Mouse (Mus musculus) embryonic fibroblast, embryonic 13.5 days (primary cell): ENCODE measurements around the gene Pcgf5. TPM values are rescaled to one million over a fixed set of nuclear protein-coding genes. Genes with fewer than 3 reads are reported as not detected.

ENCODE experiments used
- H3K27ac ChIP-seq: 2 replicates; pipeline ENCODE4 v1.5.1; 2012; ENCODE audit warnings: low read length, control low read depth, inconsistent platforms; ENCODE audit not compliant: insufficient read depth
- H3K4me1 ChIP-seq: 2 replicates; pipeline ENCODE4 v1.6.1; 2011; ENCODE audit warnings: low read length; ENCODE audit not compliant: control insufficient read depth, insufficient read depth
- H3K4me3 ChIP-seq: 2 replicates; pipeline ENCODE4 v1.5.1; 2011; ENCODE audit warnings: mild to moderate bottlenecking, control low read depth, low read length; ENCODE audit not compliant: insufficient read depth
- CTCF ChIP-seq: IDR thresholded peaks from 2 replicates; pipeline ENCODE4 v1.5.1; 2011; ENCODE audit warnings: mild to moderate bottlenecking, control low read depth, low read length, moderate library complexity, borderline replicate concordance; ENCODE audit not compliant: insufficient read depth
- POLR2A ChIP-seq: IDR thresholded peaks from 2 replicates; pipeline ENCODE4 v1.6.1; 2011; ENCODE audit warnings: low read depth, mild to moderate bottlenecking, control low read depth, low read length, moderate library complexity
- polyA plus RNA-seq: library from polyadenylated mRNA; stranded (reverse); fragments of >200 nt; gene quantifications from 2 replicates; pipeline ENCODE4 v1.2.4, GENCODE M21; 2011; ENCODE audit warnings: low read depth; ENCODE audit not compliant: missing spikeins, insufficient read length

Pcgf5 gene
- polyA plus RNA-seq, 1 experiment, result 12.4 TPM

DNA sequence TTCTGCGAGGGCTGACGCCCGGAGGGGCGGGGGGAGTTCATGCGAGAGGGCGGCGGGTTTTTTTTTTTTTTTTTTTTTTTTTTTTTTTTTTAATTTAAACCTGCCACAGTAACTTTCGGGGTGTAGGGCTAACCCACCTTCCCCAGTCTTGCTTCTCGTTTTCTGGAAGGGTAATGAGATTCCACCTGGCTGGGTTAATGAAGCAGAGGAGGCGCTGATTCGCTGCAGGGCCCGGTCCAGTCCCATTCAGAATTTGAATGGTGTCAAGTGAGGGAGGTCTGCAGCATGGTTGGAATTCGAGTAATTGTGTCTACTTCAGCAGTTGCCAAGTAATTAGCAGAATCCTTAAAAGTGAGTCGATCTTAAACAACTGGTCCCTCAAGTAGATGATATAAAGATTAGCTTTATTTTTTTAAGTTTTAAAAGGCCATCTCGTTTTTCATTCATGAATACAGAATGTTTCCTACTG lies 1.4 kb downstream of the Pcgf5 start:
- H3K4me1 ChIP-seq, result no peaks in the 10 kb centered on the region; the same call in 1 of the 2 replicates
- H3K27ac ChIP-seq, result no peak overlapping the region
- TF ChIP-seq CTCF (no peak), POLR2A (no peak)
- H3K4me3 ChIP-seq, result peak overlapping the region; percentile 73

DNA sequence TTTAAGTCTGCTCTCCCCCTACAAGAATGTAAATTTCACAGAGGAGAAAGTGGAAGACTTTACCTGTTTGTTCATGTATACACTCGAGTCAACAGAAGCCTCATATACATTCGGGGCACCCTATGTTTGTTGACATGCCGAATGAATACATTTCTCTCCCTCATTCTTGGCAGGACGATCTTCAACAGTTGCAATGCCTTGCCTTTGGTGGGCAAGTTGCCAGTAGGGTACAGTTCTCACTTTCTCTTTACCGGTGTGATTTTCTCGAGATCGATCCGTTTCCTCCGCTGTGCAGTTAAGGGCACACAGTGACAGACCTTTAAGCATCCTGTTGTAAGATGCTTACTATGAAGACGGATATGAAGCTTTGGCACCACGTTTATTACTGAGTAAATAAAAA lies 2.1 kb downstream of the Pcgf5 start:
- no peak for TF ChIP-seq POLR2A
- TF ChIP-seq CTCF, result no peak
- H3K4me3 ChIP-seq, result no peak overlapping the region
- H3K4me1 ChIP-seq, result no peaks in the 10 kb centered on the region; the same call in 1 of the 2 replicates
- no peak overlapping the region for H3K27ac ChIP-seq

DNA sequence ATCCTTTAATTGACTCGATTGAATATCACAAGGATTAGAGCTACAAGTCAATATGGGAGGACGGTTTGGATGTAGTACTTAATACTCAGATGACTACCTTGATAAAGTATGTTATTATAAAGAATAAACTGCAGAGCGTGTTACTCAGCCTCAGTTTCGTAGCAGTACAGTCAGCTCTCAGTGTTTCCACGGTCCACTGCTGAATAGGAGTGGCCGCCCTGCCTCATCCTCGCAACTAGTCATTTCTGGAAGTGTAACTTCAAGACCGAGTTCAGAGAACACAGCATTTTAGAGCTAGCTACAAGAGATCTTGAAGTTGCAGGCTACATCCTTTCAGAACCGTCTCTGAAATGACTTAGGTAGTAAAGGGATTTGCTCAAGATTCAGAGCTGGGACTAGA lies 2.8 kb downstream of the Pcgf5 start:
- Histone ChIP-seq H3K27ac (no peak overlapping the region), H3K4me1 (no peaks in the 10 kb centered on the region; the same call in 1 of the 2 replicates), H3K4me3 (no peak overlapping the region)
- no peak for TF ChIP-seq CTCF
- no peak for TF ChIP-seq POLR2A

DNA sequence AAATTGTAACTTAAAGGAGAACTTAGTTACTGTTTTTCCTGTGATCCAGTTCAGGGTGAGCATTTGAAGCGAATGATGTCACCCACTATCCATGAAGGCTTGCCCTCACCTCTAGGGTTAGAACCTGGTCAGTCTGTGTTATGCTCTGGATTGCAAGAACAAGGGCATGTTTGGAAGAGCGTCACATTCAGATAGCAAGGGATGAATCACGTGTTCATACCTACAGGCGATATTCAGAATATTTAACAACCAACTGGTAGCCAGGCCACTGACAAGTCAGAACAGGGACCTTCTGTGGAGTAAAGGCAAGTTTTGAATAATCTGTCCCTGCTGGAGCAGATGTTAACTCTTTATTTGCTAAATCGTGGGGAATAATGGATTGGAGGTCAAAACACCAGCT lies 14.4 kb downstream of the Pcgf5 start:
- Histone ChIP-seq H3K4me3 (no peak overlapping the region), H3K27ac (no peak overlapping the region), H3K4me1 (no peaks in the 10 kb centered on the region)
- no peak for TF ChIP-seq POLR2A
- no peak for TF ChIP-seq CTCF

DNA sequence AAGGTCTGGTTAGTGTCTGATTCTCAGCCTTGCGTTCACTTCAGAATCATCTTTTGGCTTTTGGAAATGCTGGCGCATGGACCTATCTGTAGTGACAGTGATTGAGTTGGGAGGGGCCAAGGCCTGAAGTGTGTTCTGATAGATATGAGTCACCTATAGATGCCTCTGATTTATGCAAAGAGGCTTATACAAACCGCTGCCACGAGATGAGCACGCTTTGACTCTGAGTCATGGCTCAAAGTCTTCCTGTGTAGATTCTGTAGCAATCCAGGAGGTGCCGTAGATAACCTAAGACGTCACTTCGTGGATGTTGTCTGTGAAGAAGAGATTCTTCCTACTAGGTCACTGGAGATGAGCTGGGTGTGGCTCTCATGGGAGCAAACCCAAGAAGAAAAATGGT lies 16.6 kb downstream of the Pcgf5 start:
- no peak overlapping the region for H3K27ac ChIP-seq
- no peaks in the 10 kb centered on the region for H3K4me1 ChIP-seq
- no peak overlapping the region for H3K4me3 ChIP-seq
- TF ChIP-seq POLR2A (no peak), CTCF (no peak)

DNA sequence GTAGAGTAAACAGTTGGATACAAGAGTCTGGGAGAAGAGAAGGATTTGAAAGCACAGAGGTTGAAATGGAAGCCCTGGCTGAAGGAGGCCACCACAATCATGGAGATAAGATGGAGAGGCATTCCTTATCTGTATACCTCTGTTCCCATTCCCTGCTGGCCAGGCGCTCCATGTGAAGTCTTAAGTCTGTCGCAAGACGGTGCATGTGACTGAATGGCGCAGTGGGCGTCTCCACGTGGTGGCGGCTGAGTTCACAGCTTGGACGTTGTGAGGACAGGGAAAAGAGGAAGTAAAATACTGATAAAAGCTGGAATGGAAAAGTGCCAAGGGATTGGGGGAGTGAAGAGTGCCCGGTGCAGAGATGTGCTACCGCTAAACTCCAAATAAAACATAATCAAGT lies 23.4 kb downstream of the Pcgf5 start:
- Histone ChIP-seq H3K27ac (no peak overlapping the region), H3K4me3 (no peak overlapping the region), H3K4me1 (no peaks in the 10 kb centered on the region)
- TF ChIP-seq CTCF (no peak), POLR2A (no peak)

DNA sequence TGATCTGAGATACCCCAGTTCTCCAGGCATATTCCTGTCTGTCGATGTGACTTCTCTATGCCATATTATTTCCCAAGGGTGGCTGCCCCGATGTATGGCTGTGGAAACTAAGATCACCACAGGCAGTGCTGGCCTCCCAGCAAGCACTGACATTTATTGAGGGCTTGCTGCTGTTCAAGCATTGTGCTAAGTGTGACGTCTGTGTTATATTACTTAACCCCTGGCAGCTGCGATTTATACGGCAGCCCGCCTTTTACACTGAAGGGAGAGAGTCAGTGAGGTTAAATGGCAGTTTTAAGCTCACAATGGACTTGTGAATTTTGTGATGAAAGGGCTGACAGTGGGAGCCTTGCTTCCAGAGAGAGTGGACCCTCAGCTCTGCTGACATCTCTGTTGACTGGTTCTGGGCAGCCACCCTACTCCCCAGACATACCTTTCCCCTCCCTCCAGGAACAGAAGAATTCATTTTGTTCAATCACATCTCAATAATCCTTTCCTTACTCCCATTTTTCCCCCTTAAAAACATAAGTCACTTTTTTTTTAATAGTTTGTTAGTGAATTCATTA lies 25.0 kb downstream of the Pcgf5 start:
- H3K4me3 ChIP-seq, result no peak overlapping the region
- H3K27ac ChIP-seq, result no peak overlapping the region
- no peaks in the 10 kb centered on the region for H3K4me1 ChIP-seq
- TF ChIP-seq POLR2A, result no peak
- no peak for TF ChIP-seq CTCF

DNA sequence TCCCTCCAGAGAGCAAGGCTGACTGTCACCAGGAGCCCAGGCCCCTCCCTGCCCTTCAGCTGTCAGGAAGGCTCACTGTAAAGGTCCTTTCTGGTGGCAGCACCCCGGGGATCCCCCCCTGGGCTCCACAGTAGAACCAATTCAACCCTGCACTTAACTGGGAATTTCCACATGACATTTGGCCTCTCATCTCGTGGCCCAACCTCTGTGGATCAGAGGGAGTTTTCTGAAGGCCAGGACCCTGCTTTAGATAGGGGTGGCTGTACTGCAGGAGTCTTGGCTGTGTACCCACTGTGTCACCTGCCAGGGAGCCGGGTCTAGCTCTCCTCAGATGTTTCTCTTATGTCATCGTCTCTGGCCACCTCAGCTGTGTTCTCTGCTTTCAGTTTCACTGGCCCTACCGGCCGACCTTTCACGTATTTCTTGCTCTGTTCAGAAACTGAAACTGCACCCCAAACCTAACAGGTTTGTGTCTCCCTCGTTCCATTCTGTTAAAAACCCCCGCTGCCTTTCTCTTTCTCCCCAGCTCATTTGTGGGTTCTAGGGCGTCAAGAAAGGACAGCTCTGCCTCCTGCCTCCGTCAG lies 27.2 kb downstream of the Pcgf5 start:
- TF ChIP-seq POLR2A, result no peak
- no peak for TF ChIP-seq CTCF
- H3K4me1 ChIP-seq, result no peaks in the 10 kb centered on the region
- H3K27ac ChIP-seq, result no peak overlapping the region
- H3K4me3 ChIP-seq, result no peak overlapping the region

DNA sequence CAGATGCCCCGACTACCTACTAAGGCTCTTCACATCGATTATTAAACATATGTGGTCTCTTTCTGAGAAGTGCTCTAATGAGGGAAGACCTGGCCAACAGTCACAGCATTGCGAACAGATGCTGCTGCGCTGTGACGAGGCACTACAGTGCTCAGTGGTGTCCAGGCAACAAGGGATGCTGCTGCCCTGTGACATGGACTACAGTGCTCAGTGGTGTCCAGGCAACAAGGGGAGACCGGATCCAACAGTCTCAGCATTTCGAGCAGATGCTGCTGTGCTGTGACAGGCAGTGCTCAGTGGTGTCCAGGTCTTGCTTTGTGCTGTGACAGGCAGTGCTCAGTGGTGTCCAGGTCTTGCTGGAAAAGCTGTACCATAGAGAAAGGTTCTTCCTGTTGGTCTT lies 29.6 kb downstream of the Pcgf5 start:
- Histone ChIP-seq H3K27ac (no peak overlapping the region), H3K4me1 (no peaks in the 10 kb centered on the region), H3K4me3 (no peak overlapping the region)
- TF ChIP-seq CTCF (no peak), POLR2A (no peak)

DNA sequence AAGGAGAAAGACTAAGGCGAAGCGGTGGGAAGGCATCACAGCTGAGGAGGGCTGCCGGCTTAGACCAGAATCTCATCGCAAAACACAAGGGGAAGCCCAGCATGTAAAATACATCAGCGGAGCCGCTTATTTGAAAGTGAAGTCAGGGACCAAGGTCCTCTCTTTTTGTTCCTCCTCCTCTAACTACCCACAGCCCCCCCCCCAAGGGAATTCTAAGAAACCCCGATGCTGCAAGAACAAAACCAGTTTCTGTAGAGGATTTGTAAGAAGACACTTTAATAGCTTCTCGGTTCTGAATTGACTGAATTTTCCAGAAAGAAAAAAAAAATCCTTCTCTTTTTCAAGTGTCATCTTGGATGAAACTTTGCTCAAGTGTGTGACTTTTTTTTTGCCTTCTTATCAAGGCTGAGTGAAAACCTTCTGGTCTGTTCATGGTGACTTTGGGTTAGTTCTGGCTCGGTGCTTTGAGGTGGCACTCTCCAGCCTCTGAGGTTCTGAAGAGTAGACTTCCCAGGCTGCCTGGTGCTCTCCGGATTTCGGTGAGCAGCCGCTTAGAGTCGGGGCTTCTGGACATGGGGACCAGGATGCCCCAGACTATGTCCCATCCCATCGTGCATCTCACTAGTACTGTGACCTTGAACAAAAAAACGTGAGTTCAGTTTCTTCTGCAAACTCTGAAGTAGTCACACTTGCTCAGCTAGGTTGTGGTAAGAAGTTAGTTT lies 30.6 kb downstream of the Pcgf5 start:
- Histone ChIP-seq H3K4me1 (no peaks in the 10 kb centered on the region), H3K4me3 (no peak overlapping the region), H3K27ac (no peak overlapping the region)
- TF ChIP-seq POLR2A (no peak), CTCF (no peak)

DNA sequence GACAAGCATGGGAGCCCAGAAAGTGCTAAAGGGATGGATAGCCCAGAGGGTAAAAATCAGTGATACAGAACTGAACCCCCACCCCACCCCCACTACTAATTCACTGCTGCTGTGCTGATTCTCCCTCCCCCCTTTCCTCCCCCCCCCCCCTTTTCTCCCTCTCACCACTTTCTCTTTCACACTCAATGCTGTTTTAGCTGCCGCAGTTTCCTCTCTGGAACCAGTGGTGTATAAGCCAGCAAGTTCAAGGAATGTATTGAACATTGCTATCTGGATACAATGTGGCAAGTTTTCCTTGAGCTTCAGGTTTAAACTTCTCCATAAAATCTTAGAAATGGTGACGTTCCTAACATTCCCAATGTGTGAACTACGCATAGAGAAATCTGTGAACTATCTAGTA lies 34.8 kb downstream of the Pcgf5 start:
- H3K4me1 ChIP-seq, result no peaks in the 10 kb centered on the region
- TF ChIP-seq CTCF (no peak), POLR2A (no peak)
- no peak overlapping the region for H3K4me3 ChIP-seq
- no peak overlapping the region for H3K27ac ChIP-seq
